Mouse (Mus musculus): Measurements from ENCODE around the gene Tbx20. TPM values are rescaled to one million over a fixed set of nuclear protein-coding genes. Genes with fewer than 3 reads are reported as not detected.

The Tbx20 gene
- 0.10 and 0.56 TPM in 2 replicates for polyA plus RNA-seq (2015; fragmentation: Nextera tagmentation; extraction: Ambion mirVana)

DNA sequence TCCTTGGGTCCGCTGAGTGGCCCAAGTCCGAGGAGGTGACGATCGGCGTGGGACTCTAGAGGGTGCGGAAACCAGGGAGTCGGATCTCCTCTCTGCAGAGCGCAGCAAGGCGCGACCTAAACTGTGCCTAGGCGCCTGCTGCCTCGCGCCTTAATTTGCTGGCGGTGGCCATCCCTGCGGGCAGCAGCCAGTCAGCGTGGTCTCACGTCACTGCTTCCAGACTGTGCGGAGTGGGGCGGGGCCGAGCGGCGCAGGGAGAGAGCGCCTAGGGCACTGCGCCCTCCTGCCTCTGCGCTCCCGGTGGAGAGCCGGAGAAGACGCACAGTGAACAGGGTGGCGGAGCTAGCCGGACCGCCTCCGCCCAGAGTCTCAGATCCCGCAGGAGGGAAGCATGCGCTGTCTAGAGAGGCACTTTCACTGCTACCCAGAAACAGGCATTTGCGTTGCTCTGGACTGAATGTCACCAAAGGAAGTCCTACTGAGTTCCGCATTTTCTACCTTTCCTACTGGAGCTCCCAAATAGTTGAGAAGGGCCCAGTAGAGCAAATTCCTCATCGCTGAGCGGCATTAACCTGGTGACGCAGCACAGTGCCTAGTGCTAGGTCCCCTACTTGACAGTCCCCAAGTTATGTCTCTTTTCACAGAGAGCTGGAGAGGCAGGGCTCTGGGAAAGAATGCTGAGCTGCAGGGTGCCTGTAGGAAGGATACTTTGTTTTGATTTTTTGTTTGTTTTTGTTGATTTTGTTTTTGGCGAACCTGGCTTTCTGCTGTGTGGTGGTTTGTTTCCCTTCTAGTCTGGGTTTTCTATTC, at the start of gene Tbx20:
Tbx20 (minus strand) TSS at position 144 of the 810 bp plus-strand sequence.
- H3K4me2 ChIP-seq: peak within 1 kb of the TSS; percentile 58
- H3K4me1 ChIP-seq: peaks cover 31% of the 10 kb centered on the region
- H3K9me3 ChIP-seq: no peaks in the 10 kb centered on the region; the same call in 1 of the 2 replicates
- peaks cover 99% of the 10 kb centered on the region for H3K27me3 ChIP-seq
- ATAC-seq (ENCODE audit: insufficient number of reproducible peaks, insufficient read depth, low FRiP score, low TSS enrichment, low read depth): peak; percentile 72; the same call in 1 of the 2 replicates
- H3K4me3 ChIP-seq: peak within 1 kb of the TSS; percentile 40
- under 1% methylated on average over 40 of the region's 40 CpGs for WGBS
- H3K9ac ChIP-seq: no peak within 1 kb of the TSS
- H3K27ac ChIP-seq: no peak within 1 kb of the TSS
- no peaks in the 10 kb centered on the region for H3K36me3 ChIP-seq

DNA sequence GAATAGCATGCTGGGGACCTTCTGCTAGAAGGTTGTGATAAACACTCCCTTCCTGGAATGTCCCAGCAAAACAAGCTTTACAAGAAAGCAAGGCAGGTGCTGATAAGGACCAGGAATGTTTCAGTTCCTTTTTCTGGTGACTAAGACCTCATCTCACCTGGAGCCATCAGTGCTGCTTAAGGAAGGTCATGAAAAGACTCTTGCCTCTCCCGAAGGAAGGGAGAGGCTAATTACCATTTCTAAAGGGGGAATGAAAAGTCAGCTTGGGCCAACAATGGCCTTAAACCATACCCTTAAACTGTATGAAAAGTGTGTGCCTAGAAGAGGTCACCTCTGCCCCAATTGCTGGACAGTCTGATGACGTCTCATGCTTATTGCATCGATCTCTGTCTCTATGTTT, 44.4 kb upstream of the Tbx20 start:
- no peaks in the 10 kb centered on the region for H3K9me3 ChIP-seq
- H3K4me3 ChIP-seq: no peak overlapping the region
- no peaks in the 10 kb centered on the region for H3K36me3 ChIP-seq
- no peak for ATAC-seq (ENCODE audit: insufficient number of reproducible peaks, insufficient read depth, low FRiP score, low TSS enrichment, low read depth)
- WGBS: 64% methylated on average over 3 of the region's 3 CpGs
- H3K27ac ChIP-seq: no peak overlapping the region
- no peak overlapping the region for H3K9ac ChIP-seq
- H3K27me3 ChIP-seq: no peaks in the 10 kb centered on the region
- no peaks in the 10 kb centered on the region for H3K4me1 ChIP-seq
- no peak overlapping the region for H3K4me2 ChIP-seq

DNA sequence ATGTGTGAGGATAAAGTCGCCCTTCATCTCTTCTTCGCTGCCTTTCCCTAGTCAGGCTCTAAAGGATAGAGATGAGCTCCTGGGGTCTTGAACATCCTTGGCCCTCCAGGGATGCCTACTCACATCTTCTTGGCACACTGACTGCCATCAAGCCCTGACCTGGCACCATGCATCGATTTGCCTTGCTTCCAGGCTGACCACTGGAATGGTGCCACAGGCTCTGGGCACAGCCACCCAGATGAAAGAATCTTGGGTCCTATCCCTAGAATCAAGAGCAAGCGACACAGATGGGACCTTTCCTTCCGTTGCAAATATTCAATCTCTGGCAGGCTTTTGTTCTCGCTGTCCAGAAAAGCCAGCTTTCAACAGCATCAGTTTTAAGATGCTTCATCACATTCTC, 38.4 kb upstream of the Tbx20 start:
- H3K27me3 ChIP-seq: no peaks in the 10 kb centered on the region
- no peak overlapping the region for H3K4me3 ChIP-seq
- H3K9me3 ChIP-seq: no peaks in the 10 kb centered on the region
- no peaks in the 10 kb centered on the region for H3K4me1 ChIP-seq
- ATAC-seq (ENCODE audit: insufficient number of reproducible peaks, insufficient read depth, low FRiP score, low TSS enrichment, low read depth): no peak
- H3K9ac ChIP-seq: no peak overlapping the region
- no peaks in the 10 kb centered on the region for H3K36me3 ChIP-seq
- no peak overlapping the region for H3K27ac ChIP-seq
- 90% methylated on average over 6 of the region's 6 CpGs for WGBS
- no peak overlapping the region for H3K4me2 ChIP-seq

DNA sequence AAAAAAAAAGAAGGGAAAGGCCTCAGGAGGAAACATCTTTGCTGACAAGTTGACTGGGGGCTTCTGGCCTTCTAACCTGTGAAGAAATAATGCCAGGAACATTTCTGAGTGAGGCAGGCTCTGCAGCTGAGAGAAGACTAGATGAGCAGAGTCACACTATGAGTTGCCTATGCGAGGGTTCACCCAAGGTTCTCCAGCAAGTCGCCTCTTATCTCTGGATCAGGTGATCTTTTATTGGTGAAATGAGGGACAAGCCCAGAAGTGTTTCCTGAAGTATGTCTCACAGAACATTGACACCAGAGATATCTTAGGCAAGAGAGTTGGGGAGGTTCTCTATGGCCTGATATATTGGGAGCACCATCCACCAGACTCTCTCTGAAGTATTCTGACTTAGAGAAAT, 18.0 kb upstream of the Tbx20 start:
- WGBS: 87% methylated on average over 2 of the region's 2 CpGs
- Histone ChIP-seq H3K9me3 (no peaks in the 10 kb centered on the region), H3K27ac (no peak overlapping the region), H3K27me3 (no peaks in the 10 kb centered on the region), H3K4me3 (no peak overlapping the region), H3K9ac (no peak overlapping the region), H3K36me3 (no peaks in the 10 kb centered on the region), H3K4me1 (no peaks in the 10 kb centered on the region), H3K4me2 (no peak overlapping the region)
- no peak for ATAC-seq (ENCODE audit: insufficient number of reproducible peaks, insufficient read depth, low FRiP score, low TSS enrichment, low read depth)

DNA sequence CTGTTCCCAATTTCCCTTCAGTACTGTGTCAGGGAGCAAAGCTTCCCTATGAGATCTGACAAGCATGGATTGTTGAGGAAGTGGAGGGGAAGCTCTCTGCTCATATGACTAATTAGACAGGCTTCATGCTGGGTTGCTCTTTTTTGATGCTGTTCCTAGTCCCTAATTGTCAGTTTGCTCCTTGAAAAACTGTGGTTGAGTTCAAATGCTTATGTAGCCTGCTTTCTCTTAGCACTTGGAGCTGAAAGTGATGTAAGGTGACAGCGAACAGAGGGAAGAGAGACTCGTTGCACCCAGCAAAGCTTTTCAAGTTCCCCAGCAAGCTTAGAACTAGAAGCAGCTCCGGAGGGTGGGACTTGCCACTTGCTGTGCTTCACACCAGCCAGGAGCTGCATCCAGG, 15.3 kb upstream of the Tbx20 start:
- H3K9me3 ChIP-seq: no peaks in the 10 kb centered on the region
- H3K4me2 ChIP-seq: no peak overlapping the region
- 73% methylated on average over 3 of the region's 3 CpGs for WGBS
- no peak overlapping the region for H3K27ac ChIP-seq
- no peaks in the 10 kb centered on the region for H3K36me3 ChIP-seq
- H3K27me3 ChIP-seq: no peaks in the 10 kb centered on the region
- no peak overlapping the region for H3K9ac ChIP-seq
- ATAC-seq (ENCODE audit: insufficient number of reproducible peaks, insufficient read depth, low FRiP score, low TSS enrichment, low read depth): no peak
- H3K4me1 ChIP-seq: no peaks in the 10 kb centered on the region
- H3K4me3 ChIP-seq: no peak overlapping the region

DNA sequence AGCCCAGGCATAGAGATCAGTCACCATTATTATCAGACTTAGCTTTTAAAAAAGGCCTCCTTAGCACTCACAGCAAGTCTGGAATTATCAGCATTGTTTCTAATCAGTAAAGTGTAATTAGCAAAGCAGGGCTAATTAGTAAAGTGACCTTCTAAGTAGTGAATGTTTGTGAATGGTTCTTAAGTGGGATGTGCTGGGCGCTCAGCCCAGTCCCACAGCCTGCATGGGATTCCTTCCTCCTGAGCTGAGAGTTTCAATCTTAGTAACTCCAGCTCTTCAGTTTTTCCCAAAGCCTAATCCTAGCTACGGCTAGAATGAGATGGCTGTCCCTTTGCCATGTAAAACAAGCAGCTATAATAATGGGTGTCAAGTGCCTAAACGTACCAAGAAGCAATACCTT, 8.2 kb upstream of the Tbx20 start:
- Histone ChIP-seq H3K27me3 (peaks cover 56% of the 10 kb centered on the region), H3K4me3 (no peak overlapping the region), H3K4me1 (peaks cover 15% of the 10 kb centered on the region), H3K36me3 (no peaks in the 10 kb centered on the region), H3K27ac (no peak overlapping the region), H3K9ac (no peak overlapping the region), H3K4me2 (no peak overlapping the region), H3K9me3 (no peaks in the 10 kb centered on the region)
- WGBS: 25% methylated on average over 3 of the region's 3 CpGs
- ATAC-seq (ENCODE audit: insufficient number of reproducible peaks, insufficient read depth, low FRiP score, low TSS enrichment, low read depth): no peak

DNA sequence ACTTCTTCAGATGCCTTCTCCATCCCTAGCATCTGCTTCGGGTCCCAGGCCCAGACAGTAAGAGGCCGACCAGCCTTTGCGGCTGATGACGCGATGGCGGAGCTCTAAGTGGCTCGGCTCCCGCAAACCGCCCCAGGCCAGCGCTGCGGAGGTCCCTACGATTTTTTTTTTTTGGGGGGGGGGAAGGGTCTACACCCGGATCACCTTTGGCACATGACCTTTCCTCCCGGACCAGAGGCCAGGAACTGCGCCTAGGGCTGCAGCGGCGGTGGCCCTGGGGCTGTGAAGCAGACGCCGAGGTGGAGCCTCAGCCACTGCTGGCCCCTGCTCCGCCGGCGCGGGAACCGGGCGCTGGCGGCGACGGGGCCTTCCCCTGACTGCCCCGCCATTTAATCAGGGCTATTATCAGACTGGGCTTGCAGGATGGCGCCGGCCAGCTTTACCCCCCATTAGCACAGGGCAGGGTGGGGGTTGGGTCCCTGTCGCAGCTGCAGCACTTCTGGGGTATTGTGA, 6.9 kb upstream of the Tbx20 start:
- H3K4me3 ChIP-seq: peak overlapping the region; percentile 40
- no peaks in the 10 kb centered on the region for H3K36me3 ChIP-seq
- H3K9me3 ChIP-seq: no peaks in the 10 kb centered on the region
- under 1% methylated on average over 32 of the region's 32 CpGs for WGBS
- peak overlapping the region; percentile 64 for H3K4me2 ChIP-seq
- 0 out of 2 replicates have a peak, but pooled peaks have one; percentile 45 for ATAC-seq (ENCODE audit: insufficient number of reproducible peaks, insufficient read depth, low FRiP score, low TSS enrichment, low read depth)
- H3K4me1 ChIP-seq: peaks cover 17% of the 10 kb centered on the region
- H3K9ac ChIP-seq: 0 out of 2 replicates have a peak overlapping the region, but pooled peaks have one; percentile 27
- no peak overlapping the region for H3K27ac ChIP-seq
- H3K27me3 ChIP-seq: peaks cover 70% of the 10 kb centered on the region

DNA sequence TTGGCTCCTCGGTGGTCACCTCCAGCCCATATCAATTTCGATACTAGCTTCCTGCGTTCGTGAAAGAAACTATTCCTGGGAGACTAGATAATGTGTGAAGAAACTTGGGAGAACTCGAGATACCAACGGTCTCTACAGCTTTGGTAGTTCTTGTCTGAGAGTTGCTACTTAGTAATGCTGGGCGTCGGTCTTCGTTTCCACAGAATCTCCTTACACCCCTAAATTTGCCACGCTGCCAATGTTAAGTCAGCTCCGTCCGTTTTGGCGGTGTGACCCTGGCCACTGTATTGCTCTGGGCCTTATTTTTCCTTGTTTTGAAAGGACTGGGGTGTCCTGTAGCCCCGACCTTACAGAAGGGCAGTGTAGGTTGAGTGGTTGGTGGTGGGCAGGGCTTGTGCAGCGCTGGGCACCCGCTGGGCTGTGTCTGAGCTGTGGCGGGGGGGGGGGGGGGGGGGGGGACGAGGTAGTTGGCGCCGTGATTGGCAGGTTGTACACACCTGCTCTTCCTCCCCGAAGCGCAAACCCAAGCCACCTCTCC, 6.4 kb upstream of the Tbx20 start:
- WGBS: 2% methylated on average over 18 of the region's 22 CpGs
- Histone ChIP-seq H3K27me3 (peaks cover 74% of the 10 kb centered on the region), H3K36me3 (no peaks in the 10 kb centered on the region), H3K4me1 (peaks cover 17% of the 10 kb centered on the region), H3K9me3 (no peaks in the 10 kb centered on the region), H3K9ac (no peak overlapping the region), H3K27ac (no peak overlapping the region), H3K4me3 (peak overlapping the region; percentile 40), H3K4me2 (peak overlapping the region; percentile 64)
- ATAC-seq (ENCODE audit: insufficient number of reproducible peaks, insufficient read depth, low FRiP score, low TSS enrichment, low read depth): no peak

DNA sequence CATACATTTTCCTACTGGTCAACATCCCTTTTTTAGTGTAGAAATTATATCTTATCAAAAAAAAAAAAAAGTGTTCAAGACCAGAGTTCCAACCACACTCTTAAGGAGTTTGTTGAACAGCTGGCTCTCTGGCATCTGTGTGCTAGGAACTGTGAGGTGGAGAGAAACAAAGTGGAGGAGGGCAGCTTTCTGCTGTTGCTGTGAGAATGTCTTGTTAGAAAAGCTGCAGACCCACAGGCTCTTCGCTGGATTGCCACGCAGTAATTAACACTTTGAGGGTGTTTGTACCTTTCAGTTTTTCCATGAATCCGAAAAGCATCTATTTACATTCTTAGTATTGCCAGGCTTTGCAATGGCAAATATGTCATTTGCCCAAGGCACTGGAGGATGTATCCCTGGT, 5.9 kb upstream of the Tbx20 start:
- H3K4me1 ChIP-seq: peaks cover 17% of the 10 kb centered on the region
- no peak for ATAC-seq (ENCODE audit: insufficient number of reproducible peaks, insufficient read depth, low FRiP score, low TSS enrichment, low read depth)
- 4% methylated on average over 3 of the region's 3 CpGs for WGBS
- H3K4me2 ChIP-seq: no peak overlapping the region
- H3K9ac ChIP-seq: no peak overlapping the region
- no peaks in the 10 kb centered on the region for H3K9me3 ChIP-seq
- no peak overlapping the region for H3K4me3 ChIP-seq
- H3K27ac ChIP-seq: no peak overlapping the region
- H3K36me3 ChIP-seq: no peaks in the 10 kb centered on the region
- peaks cover 79% of the 10 kb centered on the region for H3K27me3 ChIP-seq

DNA sequence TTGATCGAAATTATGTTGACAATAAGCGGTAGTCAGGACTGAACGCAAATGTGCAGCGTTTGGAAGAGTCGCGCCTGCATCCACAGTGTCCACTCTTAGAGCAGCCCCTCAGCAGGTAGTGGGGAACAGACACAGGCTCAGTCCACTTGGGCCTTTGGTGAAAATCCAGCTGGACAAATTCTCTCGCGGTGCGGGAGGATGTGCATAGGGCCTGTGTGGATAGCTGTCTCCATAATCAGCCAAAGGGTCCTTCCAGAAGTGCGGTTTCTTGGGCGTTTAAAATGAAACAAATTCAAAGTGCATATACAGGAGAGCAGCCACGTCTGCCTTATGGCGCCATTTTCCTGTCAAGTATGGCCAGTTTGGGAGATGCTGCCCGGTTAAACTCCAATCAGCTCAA, 4.5 kb upstream of the Tbx20 start:
- no peak for ATAC-seq (ENCODE audit: insufficient number of reproducible peaks, insufficient read depth, low FRiP score, low TSS enrichment, low read depth)
- Histone ChIP-seq H3K9me3 (no peaks in the 10 kb centered on the region; the same call in 1 of the 2 replicates), H3K4me2 (no peak overlapping the region), H3K4me1 (peaks cover 27% of the 10 kb centered on the region), H3K27ac (no peak overlapping the region), H3K4me3 (no peak overlapping the region), H3K36me3 (no peaks in the 10 kb centered on the region), H3K9ac (no peak overlapping the region), H3K27me3 (peaks cover 93% of the 10 kb centered on the region)
- WGBS: 3% methylated on average over 14 of the region's 14 CpGs

DNA sequence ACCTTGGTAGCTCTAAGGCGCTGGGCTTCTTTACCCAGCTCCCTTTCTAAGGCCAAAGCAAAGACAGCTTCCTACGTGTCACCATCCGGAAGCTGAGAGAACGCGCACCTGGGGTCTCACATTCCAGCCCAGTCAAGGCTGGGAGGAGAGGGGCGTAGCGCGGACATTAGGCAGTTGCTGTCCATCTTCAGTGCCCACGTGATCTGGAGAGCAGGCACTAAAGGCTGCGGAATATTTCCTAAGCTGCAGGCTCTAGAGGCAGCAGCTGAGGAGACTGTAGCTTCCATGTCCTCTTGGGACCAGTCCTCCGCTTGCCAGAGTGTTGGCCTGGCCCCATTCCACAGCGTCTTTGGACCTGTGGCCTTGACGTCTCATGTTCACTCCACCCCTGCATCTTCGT, 3.9 kb upstream of the Tbx20 start:
- peaks cover 99% of the 10 kb centered on the region for H3K27me3 ChIP-seq
- H3K4me3 ChIP-seq: 0 out of 2 replicates have a peak overlapping the region, but pooled peaks have one; percentile 1
- no peaks in the 10 kb centered on the region; the same call in 1 of the 2 replicates for H3K9me3 ChIP-seq
- WGBS: under 1% methylated on average over 14 of the region's 14 CpGs
- no peaks in the 10 kb centered on the region for H3K36me3 ChIP-seq
- H3K4me1 ChIP-seq: peaks cover 28% of the 10 kb centered on the region
- H3K4me2 ChIP-seq: peak overlapping the region; percentile 22
- no peak overlapping the region for H3K27ac ChIP-seq
- H3K9ac ChIP-seq: no peak overlapping the region
- ATAC-seq (ENCODE audit: insufficient number of reproducible peaks, insufficient read depth, low FRiP score, low TSS enrichment, low read depth): no peak

Data from embryonic facial prominence, embryonic 13.5 days (tissue).